Mouse (Mus musculus) olfactory bulb, adult 2 months (tissue): ENCODE measurements at regions not wholly inside any gene's neighbourhood (a gene's known extent, or its start where the extent isn't known, plus 50 kb on each side); places are given as distances from the start of the nearest gene placed in this dataset.

Experiments
- CTCF ChIP-seq: fragments of 200-500 bp; IDR thresholded peaks from 2 replicates; pipeline ENCODE4 v1.5.1; 2012; ENCODE audit warnings: low read depth, mild to moderate bottlenecking, low read length, moderate library complexity; ENCODE audit not compliant: insufficient read depth
- POLR2A ChIP-seq: fragments of 200-500 bp; IDR thresholded peaks from 2 replicates; pipeline ENCODE4 v1.6.1; 2012; ENCODE audit warnings: mild to moderate bottlenecking, low read depth, low read length, moderate library complexity; ENCODE audit not compliant: insufficient read depth

- TF ChIP-seq POLR2A (no peak), CTCF (no peak)
Observed at GRCm38 (mm10) chr5:64738781-64739310, 64.3 kb upstream of the Klf3 start.
